Mouse (Mus musculus) embryonic fibroblast, embryonic 13.5 days (primary cell): ENCODE results near the gene Pla2g1b. TPM values are rescaled to one million over a fixed set of nuclear protein-coding genes. Genes with fewer than 3 reads are reported as not detected.

Source experiments
- H3K27ac ChIP-seq: 2 replicates; pipeline ENCODE4 v1.5.1; 2012; ENCODE audit warnings: low read length, control low read depth, inconsistent platforms; ENCODE audit not compliant: insufficient read depth
- H3K4me1 ChIP-seq: 2 replicates; pipeline ENCODE4 v1.6.1; 2011; ENCODE audit warnings: low read length; ENCODE audit not compliant: control insufficient read depth, insufficient read depth
- H3K4me3 ChIP-seq: 2 replicates; pipeline ENCODE4 v1.5.1; 2011; ENCODE audit warnings: mild to moderate bottlenecking, control low read depth, low read length; ENCODE audit not compliant: insufficient read depth
- CTCF ChIP-seq: IDR thresholded peaks from 2 replicates; pipeline ENCODE4 v1.5.1; 2011; ENCODE audit warnings: mild to moderate bottlenecking, control low read depth, low read length, moderate library complexity, borderline replicate concordance; ENCODE audit not compliant: insufficient read depth
- POLR2A ChIP-seq: IDR thresholded peaks from 2 replicates; pipeline ENCODE4 v1.6.1; 2011; ENCODE audit warnings: low read depth, mild to moderate bottlenecking, control low read depth, low read length, moderate library complexity
- polyA plus RNA-seq: library from polyadenylated mRNA; stranded (reverse); fragments of >200 nt; gene quantifications from 2 replicates; pipeline ENCODE4 v1.2.4, GENCODE M21; 2011; ENCODE audit warnings: low read depth; ENCODE audit not compliant: missing spikeins, insufficient read length

The Pla2g1b gene
- not detected in 2 replicates for polyA plus RNA-seq

DNA sequence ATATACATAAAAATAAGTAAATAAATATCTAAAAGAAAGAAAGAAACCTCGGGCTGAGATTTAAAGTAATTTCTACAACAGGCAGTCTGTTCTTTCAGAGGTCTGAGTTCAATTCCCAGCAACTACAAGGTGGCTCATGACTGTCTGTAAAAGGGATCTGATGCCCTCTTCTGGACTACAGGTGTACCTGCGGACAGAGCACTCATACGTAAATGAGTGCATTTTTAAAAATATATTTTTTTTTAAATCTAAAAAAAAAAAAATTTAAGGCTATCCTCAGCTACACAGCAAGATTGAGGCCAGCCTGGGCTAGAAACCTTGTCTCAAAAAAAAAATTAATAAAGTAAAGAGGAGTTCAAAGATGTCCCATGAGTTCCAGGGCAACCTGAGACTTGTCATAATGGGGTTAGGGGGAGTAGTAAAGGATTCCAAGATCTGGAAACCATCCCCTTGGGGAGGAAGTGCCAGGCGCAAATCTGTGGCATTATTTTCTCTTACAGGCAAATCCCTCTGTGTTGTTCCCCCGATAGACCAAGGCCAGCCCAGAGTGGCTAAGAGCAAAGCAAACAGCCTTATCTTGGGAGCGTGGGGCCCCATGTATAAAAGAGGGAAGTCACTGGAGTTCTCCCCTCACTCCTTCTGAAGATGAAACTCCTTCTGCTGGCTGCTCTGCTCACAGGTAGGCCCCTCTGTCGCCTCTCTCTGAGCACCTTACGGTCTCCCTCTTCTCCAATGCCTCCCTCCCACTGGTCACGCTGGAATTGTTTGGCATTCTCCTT lies at the start of gene Pla2g1b:
TSS of gene Pla2g1b (plus strand) at position 621 of the 779 bp plus-strand sequence.
- no peak for TF ChIP-seq CTCF
- no peak for TF ChIP-seq POLR2A
- Histone ChIP-seq H3K4me3 (no peak within 1 kb of the TSS), H3K27ac (no peak within 1 kb of the TSS), H3K4me1 (no peaks in the 10 kb centered on the region)

GRCm38 (mm10) chr5:115428831-115429358 lies 37.2 kb upstream of the Pla2g1b start:
- Histone ChIP-seq H3K27ac (no peak overlapping the region), H3K4me3 (peak overlapping the region; percentile 62), H3K4me1 (no peaks in the 10 kb centered on the region)
- TF ChIP-seq POLR2A = no peak
- TF ChIP-seq CTCF = no peak

GRCm38 (mm10) chr5:115429359-115430186 lies 36.5 kb upstream of the Pla2g1b start, which contains the start of gene Msi1:
TSS of gene Msi1 (plus strand) at chr5:115429599.
- no peak within 1 kb of the TSS for H3K27ac ChIP-seq
- TF ChIP-seq POLR2A (peak; percentile 47; the same call in 1 of the 2 replicates), CTCF (no peak)
- H3K4me1 ChIP-seq = no peaks in the 10 kb centered on the region
- H3K4me3 ChIP-seq = peak within 1 kb of the TSS; percentile 62

- H3K4me1 ChIP-seq = no peaks in the 10 kb centered on the region
- no peak for TF ChIP-seq POLR2A
- TF ChIP-seq CTCF = no peak
- H3K4me3 ChIP-seq = peak overlapping the region; percentile 26
- no peak overlapping the region for H3K27ac ChIP-seq
Observed at GRCm38 (mm10) chr5:115430187-115430960, 35.7 kb upstream of the Pla2g1b start.

- peak overlapping the region; percentile 26 for H3K4me3 ChIP-seq
- H3K27ac ChIP-seq = no peak overlapping the region
- peaks cover 4% of the 10 kb centered on the region; the same call in 1 of the 2 replicates for H3K4me1 ChIP-seq
- TF ChIP-seq POLR2A (no peak), CTCF (peak; percentile 4; the same call in 1 of the 2 replicates)
Observed at GRCm38 (mm10) chr5:115431061-115431897, 34.8 kb upstream of the Pla2g1b start.

DNA sequence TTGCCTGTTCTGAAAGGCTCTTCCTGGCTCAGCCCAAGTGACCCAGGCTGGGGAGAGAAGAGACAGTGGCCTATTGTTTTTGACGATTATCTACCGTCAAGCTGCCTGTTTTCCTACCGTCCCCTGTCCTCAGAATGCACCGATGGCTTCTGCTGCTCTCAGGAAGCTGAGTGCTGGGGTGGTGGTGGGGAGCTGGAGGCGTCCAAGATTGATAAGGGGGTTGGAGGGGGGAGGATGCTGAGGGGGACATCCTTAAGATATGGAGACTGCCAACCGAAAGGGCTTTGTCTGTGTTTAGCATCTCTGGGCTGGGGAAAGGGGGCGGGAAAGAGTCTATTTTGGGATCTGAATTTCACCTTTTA lies 34.2 kb upstream of the Pla2g1b start:
- Histone ChIP-seq H3K27ac (no peak overlapping the region), H3K4me1 (peaks cover 4% of the 10 kb centered on the region; the same call in 1 of the 2 replicates), H3K4me3 (no peak overlapping the region)
- TF ChIP-seq POLR2A = no peak
- TF ChIP-seq CTCF = no peak

DNA sequence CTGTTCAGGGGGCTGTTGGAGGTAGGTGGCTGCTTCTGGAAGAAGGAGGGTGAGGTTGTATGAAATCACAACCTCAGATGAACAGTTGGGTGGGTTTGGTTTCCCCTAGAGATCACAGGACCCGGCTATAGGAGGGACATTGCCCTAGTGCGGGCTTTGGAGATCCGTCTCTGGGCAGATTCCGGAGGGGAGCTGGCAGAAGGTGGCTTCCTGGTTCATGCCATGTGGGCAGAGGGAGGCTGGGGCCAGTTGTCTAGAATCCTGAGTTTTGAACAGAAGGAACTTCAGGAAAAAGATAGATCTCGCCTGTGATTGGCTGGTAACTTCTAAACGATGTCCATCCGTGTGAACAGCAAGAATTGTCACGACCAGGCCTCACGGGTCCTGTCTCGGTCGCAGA lies 33.7 kb upstream of the Pla2g1b start:
- TF ChIP-seq POLR2A = no peak
- no peak overlapping the region for H3K27ac ChIP-seq
- H3K4me1 ChIP-seq = peaks cover 4% of the 10 kb centered on the region; the same call in 1 of the 2 replicates
- no peak overlapping the region for H3K4me3 ChIP-seq

- no peak for TF ChIP-seq POLR2A
- no peak for TF ChIP-seq CTCF
- Histone ChIP-seq H3K27ac (no peak overlapping the region), H3K4me1 (peaks cover 4% of the 10 kb centered on the region; the same call in 1 of the 2 replicates), H3K4me3 (no peak overlapping the region)
Observed at GRCm38 (mm10) chr5:115433191-115433590, 32.9 kb upstream of the Pla2g1b start.
